Mouse (Mus musculus) kidney, postnatal 4 days (tissue): ENCODE measurements around the gene Prcc.
"Not testable (repeated sequence)": the region's sequence is repeated elsewhere in the genome, so short reads cannot be mapped to it uniquely, and the experiment has no call there.

ENCODE experiments used
- DNase-seq, 2 experiments: peaks; one replicate each; pipeline ENCODE4 v3.0.0; 2021; ENCODE audit warnings: mixed read lengths in 2 of 2

Gene Prcc

DNA sequence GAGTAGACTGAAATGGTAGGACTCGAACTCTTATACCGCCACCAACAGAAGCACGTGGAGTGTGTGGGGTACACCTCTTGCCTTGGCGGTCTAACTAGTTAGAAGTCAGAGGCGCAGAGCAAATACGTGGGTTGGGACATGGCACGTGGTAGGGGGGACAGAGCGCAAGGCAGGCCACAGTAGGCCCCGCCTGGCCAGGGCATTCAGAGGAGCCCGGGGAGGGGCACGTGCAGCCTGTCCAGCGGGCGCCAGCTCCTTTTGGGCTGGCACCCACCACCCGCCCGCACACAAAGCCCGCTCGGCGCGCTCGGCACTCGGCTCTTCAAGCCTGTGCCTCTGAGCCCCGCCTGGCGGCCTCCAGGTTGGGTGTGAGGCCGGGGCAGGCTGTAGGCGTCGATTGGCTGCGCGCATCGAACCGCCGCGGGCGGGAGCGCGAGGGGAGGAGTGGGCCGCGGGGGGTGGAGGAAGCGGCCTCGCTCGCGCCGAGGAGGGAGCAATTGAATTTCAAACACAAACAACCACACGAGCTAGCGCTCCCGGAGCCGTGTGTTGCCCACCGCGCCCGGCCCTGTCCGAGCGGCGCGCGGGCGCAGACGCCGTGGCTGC is 20.6 kb upstream of the Prcc start, which contains the start of gene Hdgf:
Gene Hdgf, plus strand, starts transcription at position 442 of the 606 bp plus-strand sequence.
- DNase-seq = peak; percentile 93 to 97

DNA sequence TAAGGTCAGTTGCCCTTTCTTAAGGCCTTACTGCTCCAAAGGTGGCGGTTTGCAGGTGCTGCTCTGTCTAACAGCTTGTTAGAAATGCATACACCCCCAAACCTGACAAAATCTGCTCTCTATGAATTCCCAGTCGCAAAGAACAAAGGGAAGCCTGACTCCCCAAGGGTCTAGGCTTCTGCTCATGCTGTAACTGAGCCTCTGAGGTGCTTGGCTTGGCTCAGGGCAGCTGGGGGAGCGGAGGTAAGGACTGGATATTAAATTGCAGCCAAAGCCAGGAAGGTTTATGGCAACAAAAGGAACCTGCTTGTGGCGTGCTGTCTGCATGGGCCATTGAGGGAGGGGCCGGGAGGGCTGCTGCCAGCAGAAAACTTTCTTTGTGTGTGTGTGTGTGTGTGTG is 18.4 kb upstream of the Prcc start:
- no peak for DNase-seq

- DNase-seq = not testable (repeated sequence)
Observed at GRCm38 (mm10) chr3:87901959-87902358, 16.6 kb upstream of the Prcc start.

GRCm38 (mm10) chr3:87901036-87901624 is 15.7 kb upstream of the Prcc start:
- no peak for DNase-seq

DNA sequence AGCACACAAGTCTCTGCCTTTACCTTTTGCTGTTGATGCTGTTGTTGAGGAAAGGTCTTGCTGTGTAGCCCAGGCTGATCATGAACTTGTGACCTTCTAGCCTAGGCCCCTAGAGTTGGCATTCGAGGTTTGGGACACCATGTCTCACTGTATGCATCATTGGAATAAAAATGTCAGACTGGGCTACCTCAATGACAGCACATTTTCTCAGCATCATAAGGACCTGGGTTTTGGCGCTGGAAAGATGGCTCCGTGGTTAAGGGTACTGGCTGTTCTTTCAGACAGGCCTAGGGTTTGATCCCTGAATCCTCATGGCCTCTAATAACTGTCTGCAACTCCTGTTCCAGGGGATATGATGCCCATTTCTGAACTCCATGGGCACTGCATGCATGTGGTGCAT is 14.4 kb upstream of the Prcc start:
- no peak for DNase-seq

- no peak for DNase-seq
Observed at GRCm38 (mm10) chr3:87899266-87899665, 13.9 kb upstream of the Prcc start.

- no peak for DNase-seq
Observed at GRCm38 (mm10) chr3:87893367-87893905, 8.0 kb upstream of the Prcc start.

DNA sequence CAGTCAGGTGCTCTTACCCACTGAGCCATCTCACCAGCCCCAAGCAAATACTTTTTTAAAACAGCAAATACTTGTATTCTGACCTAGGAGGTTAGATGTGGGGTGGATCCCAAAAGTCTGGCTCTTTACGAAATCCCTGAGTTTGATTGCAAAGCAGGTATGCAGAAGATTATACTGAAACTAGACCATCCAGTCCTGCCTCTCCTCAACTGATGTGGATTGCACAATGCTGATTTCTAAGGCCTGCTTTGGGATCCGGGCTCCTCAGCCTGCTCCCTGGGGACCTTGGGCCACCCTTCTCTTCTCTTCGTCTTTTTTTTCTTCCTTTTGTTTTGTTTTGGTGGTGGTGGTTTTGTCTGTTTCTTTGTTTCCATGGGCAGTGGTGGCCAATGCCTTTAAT is 6.1 kb upstream of the Prcc start:
- no peak for DNase-seq

DNA sequence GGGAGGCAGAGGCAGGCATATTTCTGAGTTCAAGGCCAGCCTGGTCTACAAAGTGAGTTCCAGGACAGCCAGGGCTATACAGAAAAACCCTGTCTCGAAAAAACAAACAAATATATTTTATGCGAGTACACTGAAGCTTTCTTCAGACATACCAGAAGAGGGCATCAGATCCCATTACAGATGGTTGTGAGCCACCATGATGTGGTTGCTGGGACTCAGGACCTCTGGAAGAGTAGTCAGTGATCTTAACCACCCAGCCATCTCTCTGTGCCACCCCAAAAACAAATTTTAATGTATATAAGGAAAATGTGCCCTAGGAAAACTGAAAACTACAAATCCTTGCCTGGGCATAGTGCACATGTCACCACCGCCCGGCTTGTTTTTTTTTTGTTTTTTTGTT is 2.0 kb upstream of the Prcc start:
- DNase-seq = not testable (repeated sequence)

DNA sequence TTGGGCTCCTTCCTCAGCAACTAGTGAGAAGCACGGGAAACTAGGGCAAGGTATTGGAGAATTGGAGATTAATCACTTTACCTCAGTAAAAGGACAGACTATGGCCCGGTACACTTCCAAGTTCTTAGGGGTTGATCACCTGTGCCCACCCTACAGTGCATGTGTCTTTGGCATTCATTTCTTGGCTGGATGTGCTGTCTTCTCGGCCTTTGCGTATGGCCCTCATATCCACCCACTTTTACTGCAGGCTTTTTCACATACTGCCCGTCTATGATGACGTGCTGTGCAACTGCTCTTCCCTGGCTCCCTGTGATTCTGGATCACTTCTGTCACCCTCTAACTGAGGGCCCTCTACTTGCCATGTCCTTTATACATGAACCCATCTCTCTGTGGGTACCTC is 1.0 kb upstream of the Prcc start:
- no peak for DNase-seq

DNA sequence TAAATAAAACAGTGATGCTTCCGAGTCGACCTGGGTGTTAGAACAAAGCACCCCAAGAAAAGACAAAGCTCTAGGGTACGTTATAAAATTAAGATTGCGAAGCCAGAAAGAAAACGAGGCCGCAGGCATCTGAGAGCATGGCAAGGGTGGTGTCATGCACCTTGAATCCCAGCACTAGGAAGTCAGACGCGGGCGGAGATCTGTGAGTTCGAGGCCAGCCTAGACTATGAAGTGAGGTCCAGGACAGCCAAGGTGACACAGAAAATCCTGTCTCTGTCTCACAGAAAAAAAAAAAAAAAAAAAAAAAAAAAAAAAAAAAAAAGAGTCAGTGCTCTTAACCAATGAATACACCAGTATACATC is 577 bp upstream of the Prcc start:
- peak; percentile 53 to 61 for DNase-seq

- DNase-seq = peak; percentile 59 to 74
Observed at GRCm38 (mm10) chr3:87884708-87885251, 628 bp downstream of the Prcc start.

GRCm38 (mm10) chr3:87884291-87884690 is 1.1 kb downstream of the Prcc start:
- no peak for DNase-seq

- no peak for DNase-seq
Observed at GRCm38 (mm10) chr3:87877730-87878129, 7.7 kb downstream of the Prcc start.

DNA sequence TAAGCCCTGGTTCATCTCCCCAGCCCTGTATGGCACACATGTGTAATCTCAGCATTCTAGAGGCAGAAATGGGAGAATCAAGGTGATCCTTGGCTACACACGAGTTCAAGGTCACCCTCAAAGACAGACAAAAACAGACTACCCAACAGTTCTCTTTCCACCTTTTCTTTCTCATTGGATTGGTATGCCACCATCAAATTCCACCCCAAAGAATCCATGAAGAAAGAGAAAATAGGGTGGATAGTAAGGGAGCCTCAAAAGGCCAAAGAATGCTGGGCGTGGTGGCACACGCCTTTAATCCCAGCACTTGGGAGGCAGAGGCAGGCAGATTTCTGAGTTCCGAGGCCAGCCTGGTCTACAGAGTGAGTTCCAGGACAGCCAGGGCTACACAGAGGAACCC is 21.3 kb downstream of the Prcc start:
- DNase-seq = not testable (repeated sequence)

DNA sequence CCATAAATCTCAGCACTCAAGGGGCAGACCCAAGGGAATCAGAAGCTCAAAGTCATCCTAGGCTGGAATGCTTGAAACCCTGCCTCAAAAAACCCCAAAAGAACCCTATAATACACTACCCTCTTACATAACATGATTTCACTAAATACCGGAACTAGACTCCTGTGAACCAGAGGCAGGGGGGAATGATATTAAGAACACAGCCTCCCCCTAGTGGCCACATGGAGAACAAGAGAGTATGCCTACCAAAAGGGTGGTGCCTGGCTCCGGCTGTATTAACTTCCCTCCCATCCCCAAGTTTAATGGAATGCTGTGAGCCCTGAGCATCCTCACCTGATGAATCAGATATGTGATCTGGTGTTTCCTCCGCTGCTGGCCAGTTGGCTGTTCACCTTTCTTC is 25.6 kb downstream of the Prcc start:
- DNase-seq = peak; percentile 68 to 78

DNA sequence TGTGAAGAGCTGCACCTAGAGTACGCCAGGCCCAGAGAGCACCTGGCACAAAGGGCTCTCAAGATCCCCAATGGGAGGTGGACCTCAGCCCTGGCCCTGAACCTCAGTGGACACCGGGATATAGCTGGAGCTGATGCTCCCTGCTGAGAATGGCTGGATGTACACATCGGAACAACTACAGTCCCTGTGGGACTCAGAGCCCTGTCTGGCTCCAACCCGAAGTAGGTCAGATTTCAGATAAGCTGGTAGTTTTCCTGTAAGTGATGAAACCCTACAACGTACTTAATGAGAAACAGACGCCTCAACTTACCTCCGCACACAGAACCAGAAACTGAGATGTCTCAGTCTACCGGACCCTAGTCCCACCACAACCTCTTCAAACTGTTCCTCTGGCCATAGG is 27.7 kb downstream of the Prcc start:
- DNase-seq = no peak

DNA sequence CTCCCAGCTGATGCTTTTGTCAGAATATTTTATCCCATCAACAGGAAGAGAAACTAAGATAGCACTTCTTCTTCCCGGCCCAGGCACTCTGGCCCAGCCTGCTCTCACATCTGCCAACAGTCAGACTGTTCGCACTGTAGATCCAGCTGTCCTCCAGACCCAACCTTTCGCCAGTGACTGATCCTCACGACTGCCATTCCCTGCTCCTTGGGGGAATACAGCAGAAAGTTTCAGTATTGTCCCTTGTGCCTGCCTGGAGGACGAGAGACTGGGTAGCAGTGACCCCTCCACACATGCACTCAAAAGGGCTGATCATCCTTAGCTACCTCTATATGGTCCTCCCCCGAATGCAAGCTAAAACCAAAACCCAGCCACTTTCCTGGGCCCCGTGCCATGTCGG is 29.5 kb downstream of the Prcc start:
- DNase-seq = no peak

DNA sequence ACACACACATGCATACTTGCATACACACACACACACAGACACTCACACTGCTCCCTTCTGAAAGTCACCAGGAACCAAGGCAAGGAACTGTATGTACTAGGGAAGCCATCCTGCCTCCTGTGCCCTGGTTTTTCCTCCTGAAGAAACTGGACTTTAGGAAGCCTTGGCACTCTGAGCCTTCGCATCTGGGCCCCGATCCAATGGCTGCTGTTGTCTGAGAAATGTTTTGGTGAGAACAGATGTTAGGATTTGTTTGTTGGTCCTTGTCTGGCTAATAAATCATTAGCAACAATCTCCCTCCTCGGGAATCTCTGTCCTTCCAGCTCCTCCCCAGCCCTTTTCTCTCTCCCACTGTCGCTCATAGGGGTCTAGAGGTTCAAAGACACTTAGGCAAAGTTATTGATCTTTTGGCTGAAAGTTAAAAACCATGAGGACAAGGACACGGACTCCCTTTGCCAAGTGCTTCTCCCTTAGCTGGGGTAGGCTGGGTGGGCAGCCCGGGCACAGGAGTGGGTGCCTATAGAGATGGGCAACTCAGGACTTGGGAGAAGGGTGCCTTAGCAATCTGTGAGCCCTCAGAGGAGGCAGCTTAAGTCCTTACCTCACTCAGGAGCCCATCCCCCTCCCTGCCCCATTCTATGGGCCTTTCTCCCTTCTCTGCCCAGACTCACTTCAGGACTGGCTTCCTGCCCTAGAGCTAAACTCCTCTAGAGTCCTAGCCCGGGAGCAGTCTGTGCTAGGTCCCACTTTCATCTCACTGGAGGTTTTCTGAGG is 30.4 kb downstream of the Prcc start:
- DNase-seq = peak; percentile 50 to 66

GRCm38 (mm10) chr3:87849117-87849516 is 36.3 kb downstream of the Prcc start:
- no peak for DNase-seq

GRCm38 (mm10) chr3:87847680-87848079 is 37.7 kb downstream of the Prcc start:
- no peak for DNase-seq

DNA sequence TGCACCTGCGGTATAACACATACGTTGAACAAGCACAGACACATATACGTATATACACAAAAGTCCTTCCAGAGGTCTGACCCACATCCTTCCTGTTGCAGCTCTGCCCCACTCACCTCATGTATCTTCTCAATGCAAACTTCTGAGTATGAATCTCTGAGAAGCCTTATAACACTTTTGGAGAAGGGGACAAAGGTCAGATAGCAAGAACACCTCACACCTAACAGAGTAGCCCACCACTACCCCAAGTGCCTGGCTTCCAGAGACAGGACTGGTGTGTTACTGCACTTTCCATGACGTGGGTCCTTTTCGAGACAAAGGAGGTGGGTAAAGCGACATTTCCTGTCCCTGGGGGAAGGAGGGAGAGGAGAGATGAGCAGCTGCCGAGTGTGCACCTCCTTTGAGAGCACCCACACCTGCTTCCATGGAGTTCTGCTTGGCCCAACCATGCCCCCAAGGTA is 38.7 kb downstream of the Prcc start, which contains the start of gene Sh2d2a:
Gene Sh2d2a, plus strand, starts transcription at position 106 of the 461 bp plus-strand sequence.
- DNase-seq = no peak

- no peak for DNase-seq
Observed at GRCm38 (mm10) chr3:87846186-87846585, 39.2 kb downstream of the Prcc start.
